Mouse (Mus musculus): ENCODE results near the gene Ppp1r3e.

Ppp1r3e gene

GRCm38 (mm10) chr14:54877048-54877715 lies at the start of gene Ppp1r3e:
Gene Ppp1r3e, minus strand, starts transcription at chr14:54877550.
- peak; percentile 56 to 63 for DNase-seq (ENCODE audit: low spot score in 2 of 2)

GRCm38 (mm10) chr14:54926401-54927158 lies 49.2 kb upstream of the Ppp1r3e start:
- DNase-seq (ENCODE audit: low spot score in 2 of 2), result peak; percentile 65 to 72

DNA sequence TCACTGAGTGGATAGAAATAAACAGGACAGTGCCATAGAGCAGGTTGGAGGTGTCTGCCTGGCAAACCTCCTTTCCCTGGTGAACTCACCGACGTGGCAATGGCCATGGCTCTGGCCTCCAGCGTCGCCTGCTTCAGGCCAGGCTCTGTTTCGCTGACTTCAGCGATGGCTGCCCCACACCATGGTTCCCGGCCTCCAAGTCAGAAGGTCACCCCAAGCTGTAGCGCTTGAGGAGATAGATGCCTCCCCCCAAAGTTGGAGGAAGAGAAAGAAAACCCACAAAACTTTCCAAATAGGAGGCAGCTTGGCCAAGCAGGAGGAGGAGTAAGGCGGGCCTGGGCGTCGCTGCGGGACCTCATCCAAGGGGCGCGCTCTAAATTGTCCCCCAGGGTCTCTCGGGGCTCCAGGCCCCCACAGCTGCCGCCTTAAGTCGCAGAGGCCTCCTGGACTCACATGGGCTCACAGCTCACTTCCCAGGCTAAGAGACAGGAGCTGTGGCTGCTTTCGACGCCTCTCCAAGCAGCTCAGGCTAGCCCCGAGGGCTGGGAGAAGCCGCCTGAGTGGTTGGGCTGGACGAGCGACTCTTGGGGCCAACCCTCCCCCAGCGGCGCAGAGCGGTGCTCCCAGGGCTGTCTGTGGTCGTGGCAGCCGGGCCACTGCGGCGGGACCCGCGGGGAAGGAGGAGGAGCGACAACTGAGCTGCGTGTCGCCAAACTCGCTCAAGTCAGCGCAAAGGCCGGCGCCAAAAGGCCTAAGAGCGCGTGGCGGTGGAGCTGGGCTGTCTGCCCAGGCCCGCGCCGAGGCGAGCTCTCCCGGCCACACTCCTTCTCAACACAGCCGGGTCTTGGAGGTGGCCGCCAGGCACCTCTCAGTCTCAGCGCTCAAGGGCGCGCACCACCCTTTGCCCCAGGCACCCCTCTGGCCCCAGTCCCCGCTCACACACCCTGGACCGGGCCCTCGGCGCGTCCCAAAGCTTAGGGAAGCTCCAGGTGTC lies 48.3 kb upstream of the Ppp1r3e start, which contains the start of gene Efs:
Gene Efs (minus strand): TSS at position 778 of the 994 bp plus-strand sequence.
- peak; percentile 56 to 68 for DNase-seq (ENCODE audit: low spot score in 2 of 2)

GRCm38 (mm10) chr14:54924641-54925348 lies 47.4 kb upstream of the Ppp1r3e start:
- DNase-seq (ENCODE audit: low spot score in 2 of 2), result peak; percentile 79 to 82

DNA sequence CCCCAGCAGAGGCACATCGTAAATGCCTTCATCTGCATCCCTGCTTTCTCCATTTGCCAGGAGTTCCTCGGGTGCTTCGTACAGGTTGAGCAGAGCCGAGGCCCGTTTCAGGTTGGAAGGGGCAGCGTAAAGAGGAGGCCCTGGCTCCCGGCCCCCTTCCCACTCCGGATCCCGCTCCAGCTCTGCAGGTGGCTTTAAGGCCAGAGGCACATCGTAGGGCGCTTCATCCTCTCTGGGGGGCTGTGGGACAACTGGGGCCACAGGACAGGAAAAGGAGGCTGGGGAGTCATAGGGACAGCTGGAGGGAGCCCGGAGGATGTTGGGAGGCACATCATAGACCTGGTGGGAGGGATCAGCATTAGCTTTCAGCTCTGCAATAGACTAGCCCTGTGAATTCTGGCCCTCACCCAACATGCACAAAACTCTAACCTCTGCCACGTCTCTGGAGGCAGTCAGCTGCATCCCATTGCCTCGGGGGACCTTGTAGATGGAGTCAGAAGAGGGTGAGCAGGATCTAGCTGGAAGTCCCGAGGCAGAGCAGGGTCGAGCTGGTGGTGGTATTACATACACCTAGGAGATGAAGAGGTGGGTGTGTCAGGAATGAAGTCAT lies 42.8 kb upstream of the Ppp1r3e start:
- no peak for DNase-seq (ENCODE audit: low spot score in 2 of 2)

DNA sequence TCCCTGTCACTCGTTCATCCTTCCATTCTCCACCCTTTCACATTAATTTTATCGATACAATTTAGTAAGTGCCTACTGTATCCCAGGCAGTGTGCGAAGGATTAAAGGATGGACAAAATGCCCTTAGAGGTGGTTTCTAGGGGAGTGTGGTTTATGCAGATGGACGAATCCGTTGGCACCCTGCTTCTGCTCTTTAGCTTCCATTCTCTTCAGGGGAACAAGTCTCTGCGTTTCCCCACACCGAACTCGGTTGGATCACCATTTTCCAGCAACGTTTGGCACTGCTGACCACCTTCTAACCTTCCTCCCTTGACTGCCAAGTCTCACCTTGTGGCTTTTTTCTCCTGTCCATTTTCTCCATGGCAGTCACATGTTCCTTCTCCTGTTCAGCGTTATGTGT lies 36.0 kb upstream of the Ppp1r3e start:
- DNase-seq (ENCODE audit: low spot score in 2 of 2), result no peak

DNA sequence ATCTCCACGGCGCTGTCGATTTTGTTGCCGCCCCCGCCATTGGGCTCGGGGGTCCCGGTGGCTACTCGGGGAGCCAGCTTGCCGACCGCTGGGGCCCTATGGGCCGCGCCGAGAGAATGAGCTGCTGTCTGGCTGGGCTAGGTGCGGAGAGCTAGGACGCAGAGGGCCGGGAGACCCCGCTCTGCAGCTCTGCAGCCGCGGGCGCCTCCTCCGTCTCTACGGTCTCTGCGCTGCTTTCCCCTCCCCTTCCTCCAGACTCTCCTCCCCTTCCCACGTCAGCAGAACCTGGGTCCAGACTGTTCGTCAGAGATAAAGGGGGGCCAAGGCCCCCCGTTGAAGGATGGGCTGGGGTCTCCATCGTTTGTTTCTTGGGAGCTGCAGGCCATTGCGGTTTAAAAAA lies 35.5 kb upstream of the Ppp1r3e start, which contains the start of gene Slc22a17:
Gene Slc22a17 (minus strand): TSS at position 247 of the 400 bp plus-strand sequence.
- peak; percentile 68 to 69 for DNase-seq (ENCODE audit: low spot score in 2 of 2)

GRCm38 (mm10) chr14:54912109-54912850 lies 34.9 kb upstream of the Ppp1r3e start:
- DNase-seq (ENCODE audit: low spot score in 2 of 2), result no peak

GRCm38 (mm10) chr14:54908682-54909081 lies 31.3 kb upstream of the Ppp1r3e start:
- no peak for DNase-seq (ENCODE audit: low spot score in 2 of 2)

DNA sequence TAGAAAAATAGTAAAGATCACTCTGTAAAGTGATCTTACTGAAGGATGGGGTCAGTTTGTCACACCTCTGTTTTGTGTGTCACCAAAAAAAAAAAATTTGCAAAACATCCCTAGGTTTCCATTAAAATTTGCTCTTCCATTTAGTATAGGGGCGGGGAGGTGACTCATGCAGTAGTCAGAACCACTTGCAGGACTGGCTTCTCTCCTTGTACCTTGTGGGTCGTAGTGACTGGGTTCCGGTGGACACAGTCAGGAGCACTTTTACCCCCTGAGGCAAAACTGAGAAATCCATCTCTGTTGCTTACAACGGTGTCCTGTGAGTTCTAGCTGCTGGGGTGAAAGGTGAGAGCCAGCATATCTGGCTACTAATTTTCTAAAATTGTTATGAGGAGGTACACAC lies 26.3 kb upstream of the Ppp1r3e start:
- DNase-seq (ENCODE audit: low spot score in 2 of 2), result no peak

GRCm38 (mm10) chr14:54900383-54900782 lies 23.0 kb upstream of the Ppp1r3e start:
- peak; percentile 49 to 74 for DNase-seq (ENCODE audit: low spot score in 2 of 2)

DNA sequence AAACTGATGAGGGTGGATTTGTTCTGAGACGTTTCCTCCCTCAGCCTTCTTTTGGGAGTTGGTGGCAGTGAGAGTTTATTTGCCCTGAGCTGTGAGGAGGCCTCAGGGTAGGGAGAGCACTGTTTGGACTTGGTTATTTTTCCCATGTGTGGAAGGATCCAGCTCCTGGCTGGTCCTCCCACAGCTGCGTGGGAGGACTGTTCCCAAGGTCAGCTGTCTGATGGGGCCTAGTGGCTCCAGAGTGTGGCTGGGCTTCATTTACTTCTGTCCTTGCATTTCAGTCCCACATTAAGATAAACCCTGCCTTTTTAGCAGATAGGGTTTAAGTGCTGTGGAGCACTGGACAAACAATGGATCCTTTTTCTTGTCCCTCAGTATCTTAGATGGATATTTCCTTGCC lies 20.1 kb upstream of the Ppp1r3e start:
- no peak for DNase-seq (ENCODE audit: low spot score in 2 of 2)

- no peak for DNase-seq (ENCODE audit: low spot score in 2 of 2)
Observed at GRCm38 (mm10) chr14:54894296-54895151, 17.2 kb upstream of the Ppp1r3e start.

- peak; percentile 100 for DNase-seq (ENCODE audit: low spot score in 2 of 2)
Observed at GRCm38 (mm10) chr14:54893651-54894181, 16.4 kb upstream of the Ppp1r3e start.

DNA sequence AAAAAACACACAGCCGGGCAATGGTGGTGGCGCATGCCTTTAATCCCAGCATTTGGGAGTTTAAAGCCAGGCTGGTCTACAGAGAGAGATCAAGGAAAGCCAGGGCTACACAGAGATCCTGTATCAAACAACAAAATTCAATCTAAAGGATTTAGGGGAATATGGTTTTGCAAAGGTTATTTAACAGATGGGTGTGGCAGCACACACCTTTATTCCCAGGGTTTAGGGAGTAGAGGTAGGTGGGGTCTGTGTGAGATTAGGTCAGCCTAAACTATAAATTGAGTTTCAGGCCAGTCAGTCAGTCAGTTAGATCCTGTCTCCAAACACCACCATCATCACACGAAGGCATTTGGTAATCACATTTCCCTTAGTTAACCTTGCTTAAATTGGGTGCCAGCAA lies 14.8 kb upstream of the Ppp1r3e start, which contains the start of gene Pabpn1:
Gene Pabpn1 (plus strand): TSS at position 301 of the 400 bp plus-strand sequence.
- no peak for DNase-seq (ENCODE audit: low spot score in 2 of 2)

DNA sequence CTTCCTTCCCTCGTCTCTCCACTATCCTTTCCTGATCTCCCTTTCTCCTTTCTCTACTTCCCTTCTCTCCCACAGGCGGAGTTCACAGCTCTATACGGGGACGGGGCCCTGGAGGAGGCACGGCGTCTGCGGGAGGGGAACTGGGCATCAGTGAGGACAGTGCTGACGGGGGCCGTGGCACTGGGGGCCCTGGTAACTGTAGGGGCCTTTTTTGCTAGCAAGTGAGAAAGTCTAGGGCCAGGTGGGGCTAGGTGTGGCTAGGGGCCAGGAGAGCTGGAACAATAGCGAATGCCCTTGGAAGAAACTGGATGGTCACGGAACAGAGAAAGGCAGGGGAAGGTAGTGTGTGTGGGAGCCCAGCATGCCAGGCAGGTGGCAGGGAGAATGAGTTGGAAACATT lies 8.0 kb upstream of the Ppp1r3e start:
- DNase-seq (ENCODE audit: low spot score in 2 of 2), result no peak

GRCm38 (mm10) chr14:54884022-54884712 lies 6.8 kb upstream of the Ppp1r3e start:
- no peak for DNase-seq (ENCODE audit: low spot score in 2 of 2)
